Mouse (Mus musculus) hindbrain, embryonic 13.5 days (tissue): ENCODE data around the gene Cdc25b. TPM values are rescaled to one million over a fixed set of nuclear protein-coding genes. Genes with fewer than 3 reads are reported as not detected.

Source experiments
- ATAC-seq: fragments of 200-750 bp; cut with Nextera tagmentation; 2 replicates; pipeline ENCODE4 v1.8.0; 2017; ENCODE audit warnings: moderate TSS enrichment; ENCODE audit not compliant: low FRiP score
- H3K27ac ChIP-seq: fragments of 300-500 bp; sonication (generic); 2 replicates; pipeline ENCODE4 v1.5.1; 2015; ENCODE audit warnings: inconsistent platforms, mild to moderate bottlenecking, moderate library complexity
- H3K27me3 ChIP-seq: fragments of 300-500 bp; sonication (generic); 2 replicates; pipeline ENCODE4 v1.6.1; 2015; ENCODE audit warnings: mild to moderate bottlenecking, inconsistent platforms
- H3K36me3 ChIP-seq: fragments of 300-500 bp; sonication (generic); 2 replicates; pipeline ENCODE4 v1.6.1; 2015; ENCODE audit warnings: mild to moderate bottlenecking, inconsistent platforms
- H3K4me1 ChIP-seq: fragments of 300-500 bp; sonication (generic); replicated peaks from 2 replicates; pipeline ENCODE4 v1.6.1; 2015; ENCODE audit warnings: inconsistent platforms
- H3K4me2 ChIP-seq: fragments of 300-500 bp; sonication (generic); 2 replicates; pipeline ENCODE4 v1.6.1; 2015; ENCODE audit warnings: inconsistent platforms, mild to moderate bottlenecking, moderate library complexity
- H3K4me3 ChIP-seq: fragments of 300-500 bp; sonication (generic); 2 replicates; pipeline ENCODE4 v1.5.1; 2015; ENCODE audit warnings: mild to moderate bottlenecking, inconsistent platforms
- H3K9ac ChIP-seq: fragments of 300-500 bp; sonication (generic); 2 replicates; pipeline ENCODE4 v1.6.1; 2015; ENCODE audit warnings: mild to moderate bottlenecking, inconsistent platforms
- H3K9me3 ChIP-seq: fragments of 300-500 bp; sonication (generic); 2 replicates; pipeline ENCODE4 v1.6.1; 2016; ENCODE audit warnings: inconsistent platforms
- WGBS: fragments of 180-500 bp; shearing (Covaris S2); methylation state at CpG from one replicate; pipeline ENCODE4 v1.1.7; 2015; 5-methylcytosine and 5-hydroxymethylcytosine counted together
- polyA plus RNA-seq: library from polyadenylated mRNA; unstranded; fragments of >200 nt; fragmentation: Nextera tagmentation; extraction: Ambion mirVana; gene quantifications from 2 replicates; pipeline ENCODE4 v1.2.1, GENCODE M21; 2015

Cdc25b gene
- polyA plus RNA-seq, 1 experiment from 2014 or later, result 34.1 TPM

GRCm38 (mm10) chr2:131166172-131166571 lies 20.6 kb upstream of the Cdc25b start:
- H3K4me1 ChIP-seq, result peaks cover 5% of the 10 kb centered on the region
- 95% methylated on average over 2 of the region's 2 CpGs for WGBS
- ATAC-seq, result no peak
- no peak overlapping the region for H3K4me2 ChIP-seq
- H3K9me3 ChIP-seq, result peaks cover 5% of the 10 kb centered on the region; the same call in 1 of the 2 replicates
- peaks cover 10% of the 10 kb centered on the region for H3K27me3 ChIP-seq
- H3K27ac ChIP-seq, result no peak overlapping the region
- no peak overlapping the region for H3K4me3 ChIP-seq
- H3K36me3 ChIP-seq, result peaks cover 5% of the 10 kb centered on the region; the same call in 1 of the 2 replicates
- no peak overlapping the region for H3K9ac ChIP-seq

DNA sequence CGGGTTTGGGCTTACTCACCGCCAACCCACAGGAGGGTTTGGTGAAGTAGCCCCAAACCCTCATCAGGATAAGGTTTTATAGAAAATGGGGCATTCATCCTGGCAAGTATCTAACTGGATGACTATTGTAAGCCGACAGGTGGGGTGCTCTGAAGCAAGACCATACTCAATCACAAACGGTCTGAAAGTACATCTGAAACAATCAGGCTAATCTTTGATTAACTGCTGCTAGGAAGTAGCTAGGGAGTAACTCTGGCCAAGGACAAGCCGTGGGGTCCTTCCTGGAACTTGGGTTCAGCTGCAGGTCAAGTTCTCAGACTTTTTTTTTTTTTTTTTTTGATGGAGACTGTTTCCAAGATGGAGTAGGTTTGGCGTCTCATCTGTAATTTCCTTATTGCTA lies 18.8 kb upstream of the Cdc25b start:
- H3K4me2 ChIP-seq, result no peak overlapping the region
- 88% methylated on average over 6 of the region's 6 CpGs for WGBS
- H3K9me3 ChIP-seq, result peaks cover 5% of the 10 kb centered on the region; the same call in 1 of the 2 replicates
- no peak overlapping the region for H3K9ac ChIP-seq
- H3K4me3 ChIP-seq, result no peak overlapping the region
- ATAC-seq, result no peak
- peaks cover 12% of the 10 kb centered on the region; the same call in 1 of the 2 replicates for H3K36me3 ChIP-seq
- H3K4me1 ChIP-seq, result peaks cover 14% of the 10 kb centered on the region
- peaks cover 28% of the 10 kb centered on the region for H3K27me3 ChIP-seq
- no peak overlapping the region for H3K27ac ChIP-seq

GRCm38 (mm10) chr2:131168914-131169313 lies 17.8 kb upstream of the Cdc25b start:
- Histone ChIP-seq H3K4me2 (no peak overlapping the region), H3K4me3 (no peak overlapping the region), H3K9ac (no peak overlapping the region), H3K4me1 (peaks cover 21% of the 10 kb centered on the region), H3K9me3 (peaks cover 5% of the 10 kb centered on the region; the same call in 1 of the 2 replicates), H3K27me3 (peaks cover 36% of the 10 kb centered on the region), H3K36me3 (peaks cover 12% of the 10 kb centered on the region; the same call in 1 of the 2 replicates), H3K27ac (no peak overlapping the region)
- 81% methylated on average over 1 of the region's 1 CpGs for WGBS
- no peak for ATAC-seq

GRCm38 (mm10) chr2:131170936-131171335 lies 15.8 kb upstream of the Cdc25b start:
- H3K36me3 ChIP-seq, result peaks cover 12% of the 10 kb centered on the region; the same call in 1 of the 2 replicates

DNA sequence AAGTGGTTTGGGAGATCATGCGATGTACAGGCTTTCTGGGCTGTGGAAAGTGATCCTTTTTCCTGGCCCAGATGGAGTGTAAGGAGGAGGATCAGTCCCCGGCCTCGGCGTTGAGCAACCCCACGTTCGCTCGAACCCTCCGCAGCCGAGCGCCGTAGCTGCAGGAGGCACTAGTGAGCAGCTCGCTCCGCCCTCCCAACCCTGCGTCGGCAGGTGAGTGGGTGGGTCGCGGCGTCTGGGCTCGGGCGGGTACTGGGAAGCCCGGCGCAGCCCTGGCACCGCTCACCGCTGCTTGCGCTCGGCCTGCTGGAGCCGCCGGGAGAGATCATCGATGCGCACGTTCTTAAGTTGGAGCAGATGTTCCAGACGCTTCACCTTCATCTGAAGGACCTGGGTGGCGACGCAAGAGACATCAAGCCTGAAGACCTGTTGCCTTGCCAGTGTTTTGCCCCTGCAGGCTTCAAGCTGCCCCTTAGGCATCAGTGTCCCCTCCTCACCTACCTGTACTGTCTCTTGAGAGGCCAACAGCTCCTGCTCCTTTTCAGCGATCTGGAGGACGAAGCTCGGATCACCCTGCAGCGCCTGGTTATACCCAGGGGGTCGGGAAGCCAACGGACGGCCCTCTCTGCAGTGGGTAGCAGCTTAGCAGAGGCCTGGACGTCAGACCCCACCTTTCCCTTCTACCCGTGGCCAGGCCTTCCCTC lies 15.2 kb upstream of the Cdc25b start:
- peak overlapping the region; percentile 15; the same call in 1 of the 2 replicates for H3K4me3 ChIP-seq

More at GRCm38 (mm10) chr2:131170936-131171335, 15.8 kb upstream of the Cdc25b start:
- Histone ChIP-seq H3K9ac (0 out of 2 replicates have a peak overlapping the region, but pooled peaks have one; percentile 35), H3K4me3 (no peak overlapping the region), H3K4me1 (peaks cover 42% of the 10 kb centered on the region), H3K27ac (no peak overlapping the region), H3K4me2 (peak overlapping the region; percentile 38; the same call in 1 of the 2 replicates), H3K27me3 (peaks cover 36% of the 10 kb centered on the region), H3K9me3 (no peaks in the 10 kb centered on the region)
- no peak for ATAC-seq
- 21% methylated on average over 9 of the region's 9 CpGs for WGBS

DNA sequence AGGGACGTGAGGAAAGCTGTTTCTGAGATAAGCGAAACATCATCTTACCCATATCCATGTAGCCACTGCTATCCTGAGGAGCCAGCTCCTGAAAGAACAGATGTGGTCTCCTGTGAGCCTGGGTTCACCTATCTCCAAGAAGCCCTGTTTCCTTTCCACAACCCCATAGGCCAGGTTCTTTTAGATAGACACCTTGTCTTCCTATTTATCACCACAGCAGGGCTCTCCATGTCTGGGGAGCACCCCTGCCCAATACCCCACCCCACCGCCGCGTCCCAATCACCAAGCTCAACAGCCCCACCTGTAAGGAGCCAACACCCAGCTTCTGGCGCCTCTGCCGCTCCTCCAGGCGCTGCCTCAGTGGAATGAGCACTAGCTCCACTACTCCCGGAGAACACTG lies 14.4 kb upstream of the Cdc25b start:
- Histone ChIP-seq H3K27ac (no peak overlapping the region), H3K9me3 (no peaks in the 10 kb centered on the region), H3K36me3 (peaks cover 15% of the 10 kb centered on the region; the same call in 1 of the 2 replicates), H3K4me2 (no peak overlapping the region), H3K4me3 (no peak overlapping the region), H3K9ac (no peak overlapping the region), H3K4me1 (peaks cover 55% of the 10 kb centered on the region), H3K27me3 (peaks cover 36% of the 10 kb centered on the region)
- no peak for ATAC-seq
- 46% methylated on average over 9 of the region's 9 CpGs for whole genome bisulfite sequencing

More for the DNA sequence above, 15.2 kb upstream of the Cdc25b start:
- Histone ChIP-seq H3K27me3 (peaks cover 36% of the 10 kb centered on the region), H3K4me2 (peak overlapping the region; percentile 38), H3K36me3 (peaks cover 12% of the 10 kb centered on the region; the same call in 1 of the 2 replicates), H3K9me3 (no peaks in the 10 kb centered on the region), H3K9ac (peak overlapping the region; percentile 35; the same call in 1 of the 2 replicates), H3K4me1 (peaks cover 48% of the 10 kb centered on the region), H3K27ac (no peak overlapping the region)
- no peak for ATAC-seq
- 7% methylated on average over 43 of the region's 43 CpGs for WGBS

GRCm38 (mm10) chr2:131174700-131175099 lies 12.0 kb upstream of the Cdc25b start:
- Histone ChIP-seq H3K4me1 (peaks cover 73% of the 10 kb centered on the region), H3K27ac (0 out of 2 replicates have a peak overlapping the region, but pooled peaks have one; percentile 23), H3K4me2 (peak overlapping the region; percentile 79), H3K4me3 (peak overlapping the region; percentile 42), H3K9me3 (no peaks in the 10 kb centered on the region), H3K9ac (peak overlapping the region; percentile 58), H3K27me3 (peaks cover 36% of the 10 kb centered on the region), H3K36me3 (peaks cover 15% of the 10 kb centered on the region; the same call in 1 of the 2 replicates)
- ATAC-seq, result peak; percentile 52
- WGBS, result 5% methylated on average over 11 of the region's 11 CpGs

DNA sequence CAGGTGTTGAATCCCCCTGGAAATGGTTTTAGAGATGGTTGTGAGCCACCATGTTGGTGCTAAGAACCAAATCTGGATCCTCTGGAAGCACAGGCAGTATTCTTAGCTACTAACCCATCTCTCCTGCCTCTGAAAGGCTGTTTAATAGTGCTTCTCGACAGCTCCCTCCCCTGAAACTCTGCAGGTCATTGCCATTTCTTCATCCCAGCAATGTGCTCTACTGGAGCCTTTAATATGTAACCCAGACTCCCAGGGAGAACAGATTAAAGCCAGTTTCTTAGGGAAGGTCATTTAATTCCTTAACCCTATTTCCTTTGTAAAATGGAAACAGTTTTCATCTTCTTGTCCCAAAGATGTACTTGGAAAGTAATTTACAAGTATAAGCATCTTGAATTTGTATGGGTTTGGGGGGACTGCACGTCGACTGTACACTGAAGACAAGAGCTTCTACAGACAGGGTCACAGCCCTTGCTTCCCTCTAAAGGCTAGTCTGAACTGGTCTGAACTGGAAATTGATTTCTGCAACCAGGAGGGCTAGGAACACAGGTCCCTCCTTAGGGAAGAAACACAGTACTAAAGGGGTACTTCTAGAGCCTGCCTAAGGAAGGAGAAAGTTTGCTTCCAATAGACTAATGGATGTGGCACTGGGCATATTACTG lies 11.3 kb upstream of the Cdc25b start:
- Histone ChIP-seq H3K4me1 (peaks cover 73% of the 10 kb centered on the region), H3K27ac (peak overlapping the region; percentile 30; the same call in 1 of the 2 replicates)

GRCm38 (mm10) chr2:131175945-131176309 lies 10.8 kb upstream of the Cdc25b start:
- H3K27ac ChIP-seq, result peak overlapping the region; percentile 30; the same call in 1 of the 2 replicates
- peaks cover 12% of the 10 kb centered on the region; the same call in 1 of the 2 replicates for H3K36me3 ChIP-seq
- no peak overlapping the region for H3K4me3 ChIP-seq
- no peak overlapping the region; the same call in 1 of the 2 replicates for H3K9ac ChIP-seq
- WGBS, result 97% methylated on average over 1 of the region's 1 CpGs
- peaks cover 28% of the 10 kb centered on the region for H3K27me3 ChIP-seq
- H3K4me2 ChIP-seq, result 0 out of 2 replicates have a peak overlapping the region, but pooled peaks have one; percentile 0
- H3K4me1 ChIP-seq, result peaks cover 71% of the 10 kb centered on the region
- no peaks in the 10 kb centered on the region for H3K9me3 ChIP-seq
- no peak for ATAC-seq

More for the DNA sequence above, 11.3 kb upstream of the Cdc25b start:
- peaks cover 34% of the 10 kb centered on the region for H3K27me3 ChIP-seq
- H3K36me3 ChIP-seq, result peaks cover 15% of the 10 kb centered on the region; the same call in 1 of the 2 replicates
- no peaks in the 10 kb centered on the region for H3K9me3 ChIP-seq
- H3K4me2 ChIP-seq, result no peak overlapping the region
- no peak overlapping the region for H3K4me3 ChIP-seq
- 75% methylated on average over 3 of the region's 3 CpGs for WGBS
- no peak overlapping the region for H3K9ac ChIP-seq
- no peak for ATAC-seq

- Histone ChIP-seq H3K4me3 (peak overlapping the region; percentile 90; the same call in 1 of the 2 replicates), H3K9me3 (no peaks in the 10 kb centered on the region), H3K27ac (0 out of 2 replicates have a peak overlapping the region, but pooled peaks have one; percentile 1), H3K4me2 (peak overlapping the region; percentile 99), H3K4me1 (peaks cover 66% of the 10 kb centered on the region), H3K36me3 (peaks cover 6% of the 10 kb centered on the region; the same call in 1 of the 2 replicates), H3K9ac (peak overlapping the region; percentile 98; the same call in 1 of the 2 replicates), H3K27me3 (peaks cover 23% of the 10 kb centered on the region)
- WGBS, result 65% methylated on average over 5 of the region's 5 CpGs
- ATAC-seq, result no peak
Measured at GRCm38 (mm10) chr2:131176491-131176890, 10.3 kb upstream of the Cdc25b start.

GRCm38 (mm10) chr2:131177932-131178331 lies 8.8 kb upstream of the Cdc25b start:
- H3K4me1 ChIP-seq, result peaks cover 59% of the 10 kb centered on the region
- H3K27ac ChIP-seq, result 0 out of 2 replicates have a peak overlapping the region, but pooled peaks have one; percentile 18
- H3K9me3 ChIP-seq, result no peaks in the 10 kb centered on the region
- H3K4me3 ChIP-seq, result peak overlapping the region; percentile 90
- H3K27me3 ChIP-seq, result peaks cover 8% of the 10 kb centered on the region
- H3K9ac ChIP-seq, result peak overlapping the region; percentile 98
- H3K4me2 ChIP-seq, result peak overlapping the region; percentile 99
- ATAC-seq, result no peak
- 89% methylated on average over 9 of the region's 9 CpGs for WGBS
- peaks cover 3% of the 10 kb centered on the region; the same call in 1 of the 2 replicates for H3K36me3 ChIP-seq

DNA sequence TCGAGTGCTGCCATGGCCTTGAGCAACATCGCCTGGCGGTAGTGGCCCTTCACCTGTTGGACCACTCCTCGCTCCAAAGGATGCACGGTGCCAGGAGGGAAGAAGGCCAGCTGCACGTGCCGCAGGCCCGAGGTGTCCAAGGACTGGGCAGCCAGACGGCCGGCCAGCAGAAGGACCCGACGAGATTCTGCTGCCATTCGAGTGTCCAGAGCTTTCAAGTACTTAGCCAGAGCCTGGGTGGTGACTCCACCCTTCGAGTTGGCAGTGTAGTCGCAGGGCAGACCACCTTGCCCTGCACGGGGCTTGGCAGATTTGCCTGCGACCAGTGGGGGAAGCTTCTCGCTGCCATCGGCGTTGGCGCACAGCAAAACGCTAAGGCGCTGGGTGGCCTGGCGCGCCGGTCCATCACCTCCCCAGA lies 7.9 kb upstream of the Cdc25b start:
- peaks cover 3% of the 10 kb centered on the region; the same call in 1 of the 2 replicates for H3K36me3 ChIP-seq
- H3K9me3 ChIP-seq, result no peaks in the 10 kb centered on the region
- peak overlapping the region; percentile 99 for H3K4me2 ChIP-seq
- peak; percentile 9 for ATAC-seq
- peak overlapping the region; percentile 96 for H3K27ac ChIP-seq
- H3K9ac ChIP-seq, result peak overlapping the region; percentile 98
- H3K27me3 ChIP-seq, result no peaks in the 10 kb centered on the region
- 24% methylated on average over 26 of the region's 26 CpGs for WGBS
- peaks cover 53% of the 10 kb centered on the region for H3K4me1 ChIP-seq
- H3K4me3 ChIP-seq, result peak overlapping the region; percentile 90
